Mouse (Mus musculus): ENCODE measurements around the gene Xrcc1. TPM values are rescaled to one million over a fixed set of nuclear protein-coding genes. Genes with fewer than 3 reads are reported as not detected.

Xrcc1 gene
- total RNA-seq, 2 experiments from 2014 or later = 37.8 to 39.7 TPM

DNA sequence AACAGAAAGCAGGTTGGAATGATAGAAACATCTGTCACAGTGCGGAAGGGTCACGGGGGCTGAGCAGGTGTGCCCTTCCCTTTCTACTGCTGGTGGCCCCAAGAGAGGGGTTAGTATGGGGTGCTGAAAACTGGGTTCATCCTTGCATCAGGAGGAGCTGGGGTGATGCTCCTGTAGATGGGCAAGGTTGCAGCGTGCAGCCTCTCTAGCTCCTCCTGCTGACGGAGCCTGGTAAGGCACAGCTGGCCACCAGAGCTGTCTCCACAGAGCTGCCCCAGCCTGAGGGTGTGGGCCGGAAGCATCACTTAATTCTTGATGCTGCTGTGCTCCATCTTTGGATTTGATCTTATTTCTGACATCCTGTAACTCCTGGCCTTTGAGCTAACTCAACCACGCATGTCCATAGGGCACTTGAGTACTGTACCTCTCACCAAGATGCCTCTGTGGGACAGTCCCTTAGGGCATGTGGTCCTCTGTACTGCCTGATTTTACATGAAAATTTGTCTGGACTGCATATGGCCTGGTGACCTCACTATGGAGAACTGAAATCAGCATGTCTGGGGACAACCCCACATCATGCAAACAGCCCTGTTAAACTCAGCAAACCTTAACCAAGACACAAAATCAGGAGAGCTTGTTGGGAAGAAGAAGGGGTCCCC is 18.6 kb downstream of the Xrcc1 start:
- peak; percentile 72 to 73 for DNase-seq (ENCODE audit: low spot score in 2 of 2)

DNA sequence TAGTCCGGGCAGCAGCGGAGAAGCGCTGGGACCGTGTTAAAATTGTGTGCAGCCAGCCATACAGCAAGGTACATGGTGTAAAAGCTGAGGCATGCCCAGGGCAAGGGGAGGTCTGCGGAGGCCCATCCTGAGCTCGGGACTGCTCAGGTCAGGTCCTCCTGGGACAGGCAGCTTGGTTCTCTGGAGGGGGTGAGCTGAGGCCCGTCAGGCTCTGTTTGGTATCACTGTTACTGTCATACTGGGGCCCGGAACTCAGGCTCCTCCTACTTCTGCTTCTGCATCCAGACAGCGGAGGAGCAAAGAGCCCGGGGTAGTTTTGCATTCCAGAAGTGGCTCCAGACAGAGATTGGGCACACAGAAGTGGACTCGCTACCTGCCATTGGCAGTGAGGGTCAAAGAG is 19.5 kb downstream of the Xrcc1 start:
- DNase-seq (ENCODE audit: low spot score in 2 of 2) = no peak

DNA sequence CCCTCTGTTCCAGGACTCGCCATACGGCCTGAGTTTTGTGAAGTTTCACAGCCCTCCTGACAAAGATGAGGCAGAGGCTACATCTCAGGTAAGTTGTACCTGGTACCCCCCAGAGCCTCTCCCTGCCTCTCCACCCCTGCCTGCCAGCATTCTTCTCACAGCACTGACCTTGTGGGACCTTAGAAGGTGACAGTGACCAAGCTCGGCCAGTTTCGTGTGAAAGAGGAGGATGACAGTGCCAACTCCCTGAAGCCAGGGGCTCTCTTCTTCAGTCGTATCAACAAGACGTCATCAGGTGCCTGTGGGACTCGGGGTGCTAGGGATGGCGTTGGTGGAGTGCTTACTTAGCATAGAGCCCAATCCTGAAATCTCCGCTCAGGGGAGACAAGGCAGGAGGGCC is 20.1 kb downstream of the Xrcc1 start:
- DNase-seq (ENCODE audit: low spot score in 2 of 2) = no peak

DNA sequence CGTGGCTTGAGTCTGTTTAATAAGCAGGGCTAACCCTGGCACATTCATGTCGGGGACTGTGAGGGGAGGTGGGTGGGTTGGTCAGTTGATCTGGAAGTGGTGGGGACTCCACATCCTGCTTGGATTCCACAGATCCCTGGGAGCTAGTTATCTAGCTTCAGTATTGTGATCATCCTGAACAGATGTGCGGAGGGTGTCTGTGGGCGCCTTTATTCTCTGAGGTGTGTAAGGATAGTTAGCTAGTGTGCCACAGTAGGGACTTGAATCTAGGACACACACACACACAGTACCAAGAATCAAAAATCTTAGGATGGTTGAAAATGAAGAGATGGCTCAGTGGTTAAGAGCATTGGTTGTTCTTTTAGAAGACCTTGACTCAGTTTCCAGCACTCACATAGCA is 22.4 kb downstream of the Xrcc1 start:
- DNase-seq (ENCODE audit: low spot score in 2 of 2) = no peak

DNA sequence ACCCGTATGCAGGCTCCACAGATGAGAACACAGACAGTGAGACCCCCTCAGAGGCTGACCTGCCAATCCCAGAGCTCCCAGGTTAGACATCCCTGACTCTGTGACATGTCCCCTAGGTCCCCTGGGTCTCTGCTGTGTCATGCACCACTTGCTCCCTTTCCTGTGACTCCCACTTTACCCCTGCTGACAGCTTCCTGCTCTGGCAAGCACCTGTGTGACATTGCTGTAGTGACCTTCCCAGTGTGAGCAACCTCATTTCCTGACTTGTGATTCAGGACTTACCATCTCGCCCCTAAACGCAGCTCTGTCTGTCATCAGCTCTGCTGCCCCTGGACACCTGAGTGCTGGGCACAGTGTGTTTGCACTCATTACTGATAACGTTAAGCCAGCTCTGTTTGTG is 25.0 kb downstream of the Xrcc1 start:
- DNase-seq (ENCODE audit: low spot score in 2 of 2) = no peak

DNA sequence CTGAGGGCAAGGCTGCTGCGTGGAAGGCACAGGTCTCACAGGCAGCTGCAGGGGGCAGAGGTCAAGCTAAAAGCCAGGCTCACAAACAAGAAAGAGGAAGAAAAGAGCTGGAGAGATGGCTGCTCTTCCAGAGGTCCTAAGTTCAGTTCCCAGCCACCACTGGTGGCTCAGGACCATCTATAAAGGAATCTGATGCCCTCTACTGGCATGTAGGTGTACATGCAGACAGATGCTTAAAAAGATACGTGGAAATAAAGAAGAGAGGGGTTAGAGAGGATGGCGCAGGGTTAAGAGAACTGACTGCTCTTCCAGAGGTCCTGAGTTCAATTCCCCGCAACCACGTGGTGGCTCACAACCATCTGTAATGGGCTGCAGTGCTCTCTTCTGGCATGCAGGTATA is 26.4 kb downstream of the Xrcc1 start:
- DNase-seq (ENCODE audit: low spot score in 2 of 2) = no peak

DNA sequence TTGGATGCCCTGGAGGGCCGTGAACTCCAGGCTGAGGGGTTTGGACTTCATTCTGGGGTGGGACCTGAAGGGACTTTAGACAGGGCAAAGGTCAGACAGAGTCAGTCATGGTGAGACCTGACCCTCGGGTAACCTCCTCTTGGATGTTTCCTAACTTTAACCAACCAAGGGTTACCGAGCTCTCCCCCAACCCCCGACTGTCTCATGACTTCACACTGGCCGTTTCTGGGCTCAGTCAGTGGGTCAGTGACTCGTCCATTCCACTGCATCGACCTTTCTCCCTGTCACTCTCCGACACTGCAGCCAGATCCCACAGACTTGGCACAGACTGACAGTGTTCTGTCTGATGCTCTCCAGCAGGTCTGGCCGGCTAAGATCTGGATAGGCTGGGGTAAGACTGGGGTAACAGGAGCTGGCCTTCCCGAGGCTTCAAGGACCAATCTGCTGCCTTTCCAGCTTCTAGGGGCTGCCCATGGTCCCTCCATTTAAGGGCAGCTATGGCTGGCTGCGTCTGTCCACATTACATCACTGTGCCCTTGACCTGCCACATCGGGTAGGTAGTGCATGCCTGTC is 28.2 kb downstream of the Xrcc1 start:
- DNase-seq (ENCODE audit: low spot score in 2 of 2) = no peak

DNA sequence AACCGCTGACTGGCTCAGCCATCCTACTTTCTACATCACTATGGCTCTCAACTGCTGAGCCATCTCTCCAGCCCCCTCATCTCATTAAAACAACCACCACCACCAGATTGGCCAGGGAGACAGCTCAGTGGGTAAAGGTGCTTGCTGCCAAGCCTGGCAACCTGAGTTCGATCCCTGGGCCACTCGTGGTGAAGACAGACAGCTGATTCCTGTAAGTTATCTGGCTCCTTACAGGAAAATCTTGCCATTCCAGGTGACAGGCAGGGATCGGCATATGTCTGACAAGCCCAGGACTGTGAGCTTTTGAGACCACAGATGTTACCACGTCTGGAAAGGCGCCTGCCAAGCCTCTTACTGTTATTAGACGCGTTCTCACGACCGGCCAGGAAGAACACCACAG is 31.7 kb downstream of the Xrcc1 start:
- no peak for DNase-seq (ENCODE audit: low spot score in 2 of 2)

DNA sequence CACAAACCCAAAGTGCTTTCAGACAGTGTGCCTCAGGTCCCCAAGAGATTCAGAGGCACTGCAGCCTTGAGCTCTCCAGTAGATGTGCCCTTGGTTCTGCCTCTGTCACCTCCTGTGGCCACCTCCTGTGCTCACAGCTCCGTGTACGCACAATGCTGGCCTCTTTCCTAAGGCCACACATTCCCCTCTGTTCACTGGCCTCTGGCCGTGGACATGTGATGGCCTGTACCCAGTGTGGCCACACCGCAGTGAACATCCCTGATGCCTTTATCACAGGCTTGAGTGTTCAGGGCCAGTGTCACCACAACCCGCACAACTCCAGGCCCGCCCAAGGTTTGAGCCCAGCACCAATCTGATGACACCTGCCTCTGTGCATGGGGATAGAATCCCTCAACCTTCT is 38.8 kb downstream of the Xrcc1 start:
- no peak for DNase-seq (ENCODE audit: low spot score in 2 of 2)

DNA sequence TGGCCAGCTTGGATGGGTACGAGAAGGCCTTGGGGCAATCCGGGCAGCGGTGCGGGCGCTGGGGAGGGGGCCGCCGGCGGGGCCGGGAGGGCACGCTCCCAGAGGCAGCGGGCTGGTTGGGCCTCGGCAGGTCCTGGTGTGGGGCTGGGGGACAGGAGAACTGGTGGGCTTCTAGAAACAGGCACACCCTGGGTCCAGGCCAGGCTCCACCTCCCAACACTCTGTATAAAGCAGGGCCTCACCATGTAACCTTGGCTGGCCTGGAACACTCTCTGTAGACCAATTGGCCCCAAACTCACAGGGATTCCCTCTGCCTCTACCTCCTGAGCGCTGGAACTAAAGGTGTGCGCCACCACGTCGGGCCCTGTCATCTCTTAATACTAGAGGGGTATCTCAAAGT is 39.9 kb downstream of the Xrcc1 start:
- no peak for DNase-seq (ENCODE audit: low spot score in 2 of 2)

DNA sequence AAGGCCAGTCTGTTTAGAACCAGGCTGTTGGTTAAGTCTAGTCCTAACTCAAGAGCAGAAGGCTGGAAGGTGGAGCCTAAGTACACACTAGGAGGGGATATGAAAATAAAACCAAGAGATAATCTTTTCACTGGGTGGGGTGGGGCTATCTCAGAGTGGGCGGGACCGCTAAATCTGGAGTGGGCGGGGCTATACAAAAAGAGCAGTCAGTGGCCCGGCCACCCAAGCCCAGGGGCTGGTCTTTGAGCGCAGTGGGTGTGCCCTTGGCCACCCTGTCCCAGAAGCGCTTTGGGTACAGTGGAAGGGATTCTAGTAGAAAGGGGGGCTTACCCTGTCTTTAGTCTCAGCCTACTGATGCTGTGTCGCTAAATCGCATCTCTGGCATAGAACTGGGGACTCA is 40.7 kb downstream of the Xrcc1 start:
- DNase-seq (ENCODE audit: low spot score in 2 of 2) = no peak

DNA sequence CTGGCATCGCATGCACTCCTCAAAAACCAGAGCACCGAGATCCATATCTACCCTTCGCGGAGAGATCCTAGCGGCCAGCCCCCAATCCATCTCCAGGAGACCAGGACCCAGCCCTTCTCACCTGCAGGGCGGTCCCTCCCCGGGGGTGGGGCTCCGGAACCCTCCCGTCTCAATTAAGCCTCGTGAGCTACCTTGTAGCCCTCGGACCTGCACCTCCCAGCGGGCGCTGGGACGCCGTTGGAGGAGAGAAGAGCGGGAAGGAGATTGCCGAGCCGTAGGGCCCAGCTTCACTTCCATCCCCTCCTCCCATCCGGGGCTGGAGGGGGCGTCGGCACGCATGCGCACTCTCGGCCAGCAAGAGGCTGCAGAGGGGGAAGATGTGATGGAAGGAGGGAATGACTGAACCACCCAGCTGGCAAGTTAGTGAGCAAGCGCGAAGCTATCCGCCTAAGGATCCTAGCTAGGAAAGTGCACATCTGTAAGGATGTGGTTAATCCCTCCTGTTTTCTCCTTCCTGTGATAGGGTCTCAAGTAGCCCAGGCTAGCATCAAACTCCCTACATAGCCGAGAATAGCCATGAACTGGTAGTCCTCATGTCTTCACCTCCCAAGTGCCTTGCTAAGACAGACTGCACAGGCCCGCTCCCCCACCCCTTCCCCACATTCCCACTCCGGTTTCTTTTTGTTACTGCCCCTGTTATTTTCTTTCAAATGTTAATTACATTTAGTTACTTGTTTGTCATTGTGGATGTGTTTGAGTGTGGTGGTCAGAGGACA is 41.4 kb downstream of the Xrcc1 start, which contains the start of the genes Ethe1 and Zfp575:
Gene Ethe1, plus strand, starts transcription at position 214 of the 776 bp plus-strand sequence.
Gene Zfp575, minus strand, starts transcription at position 312 of the 776 bp plus-strand sequence.
- DNase-seq (ENCODE audit: low spot score in 2 of 2) = peak; percentile 81 to 88

DNA sequence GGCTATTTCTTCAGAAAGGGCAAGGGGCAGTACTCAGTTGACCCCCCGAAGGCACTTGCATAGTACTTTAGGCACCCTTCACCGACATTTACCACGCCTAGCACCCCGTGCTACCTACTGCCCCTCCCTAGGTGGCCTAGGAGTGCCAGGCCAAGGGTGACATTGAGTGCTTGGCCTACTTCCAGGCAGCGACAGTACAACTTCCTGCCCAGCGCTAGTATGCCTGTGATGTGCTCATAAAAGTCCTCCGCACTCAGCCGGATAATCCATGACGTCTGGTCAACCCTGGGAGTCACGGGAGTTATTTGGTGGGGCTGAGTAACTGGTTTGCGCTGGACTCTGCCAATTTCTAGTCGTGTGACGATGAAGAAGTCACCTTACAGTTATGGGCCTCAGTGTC is 42.2 kb downstream of the Xrcc1 start:
- no peak for DNase-seq (ENCODE audit: low spot score in 2 of 2)

DNA sequence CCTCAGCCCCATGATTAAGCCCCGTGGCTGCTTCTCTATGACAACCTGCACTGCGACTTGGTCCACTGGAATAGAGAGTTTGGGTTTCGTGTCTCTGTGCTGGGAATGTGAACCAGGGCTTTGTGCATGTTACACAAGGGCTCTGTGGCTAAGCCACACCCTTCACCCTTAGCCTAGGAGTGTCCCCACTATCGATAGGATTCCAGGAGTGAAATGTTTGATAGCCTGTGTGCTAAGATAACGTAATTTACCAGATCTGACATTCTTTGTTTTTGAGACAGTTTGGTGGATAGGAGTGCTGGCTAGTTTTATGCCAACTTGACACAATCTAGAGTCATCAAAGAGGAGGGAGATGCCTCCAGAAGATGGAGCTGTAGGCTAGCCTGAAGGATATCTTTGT is 45.6 kb downstream of the Xrcc1 start:
- DNase-seq (ENCODE audit: low spot score in 2 of 2) = no peak

DNA sequence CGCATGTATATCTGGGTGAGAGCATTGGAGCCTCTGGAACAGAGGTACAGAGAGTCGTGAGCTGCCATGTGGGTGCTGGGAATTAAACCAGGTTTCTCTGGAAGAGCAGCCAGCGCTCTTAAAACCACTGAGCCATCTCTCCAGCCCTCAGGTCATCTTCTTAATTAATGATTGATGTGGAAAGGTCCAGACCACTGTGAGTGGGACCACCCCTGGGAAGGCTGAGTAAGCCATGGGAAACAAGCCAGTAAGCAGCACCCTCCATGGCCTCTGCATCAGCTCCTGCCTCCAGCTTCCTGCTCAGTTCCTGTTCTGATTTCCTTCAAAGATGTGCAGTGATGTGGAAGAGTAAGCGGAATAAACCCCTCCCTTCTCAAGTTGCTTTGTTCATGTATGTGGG is 46.1 kb downstream of the Xrcc1 start:
- no peak for DNase-seq (ENCODE audit: low spot score in 2 of 2)

DNA sequence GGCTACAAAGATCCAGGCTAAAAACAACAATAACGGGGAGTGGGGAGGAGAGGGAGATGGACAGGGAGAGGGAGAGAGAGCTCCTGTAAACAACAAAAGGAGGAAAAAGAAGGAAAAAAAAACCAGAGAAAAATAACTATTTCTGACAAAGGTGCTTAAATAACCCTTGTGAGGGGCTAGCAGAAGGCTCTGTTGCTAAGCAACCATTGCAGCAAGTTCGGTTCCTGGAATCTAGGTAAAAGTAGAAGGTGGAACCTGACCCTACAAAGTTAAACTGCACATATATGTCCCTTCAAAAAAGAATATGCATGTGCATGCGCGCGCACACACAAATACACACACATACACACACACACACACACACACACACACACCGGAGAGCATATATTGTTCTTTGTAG is 46.7 kb downstream of the Xrcc1 start:
- DNase-seq (ENCODE audit: low spot score in 2 of 2) = no peak

DNA sequence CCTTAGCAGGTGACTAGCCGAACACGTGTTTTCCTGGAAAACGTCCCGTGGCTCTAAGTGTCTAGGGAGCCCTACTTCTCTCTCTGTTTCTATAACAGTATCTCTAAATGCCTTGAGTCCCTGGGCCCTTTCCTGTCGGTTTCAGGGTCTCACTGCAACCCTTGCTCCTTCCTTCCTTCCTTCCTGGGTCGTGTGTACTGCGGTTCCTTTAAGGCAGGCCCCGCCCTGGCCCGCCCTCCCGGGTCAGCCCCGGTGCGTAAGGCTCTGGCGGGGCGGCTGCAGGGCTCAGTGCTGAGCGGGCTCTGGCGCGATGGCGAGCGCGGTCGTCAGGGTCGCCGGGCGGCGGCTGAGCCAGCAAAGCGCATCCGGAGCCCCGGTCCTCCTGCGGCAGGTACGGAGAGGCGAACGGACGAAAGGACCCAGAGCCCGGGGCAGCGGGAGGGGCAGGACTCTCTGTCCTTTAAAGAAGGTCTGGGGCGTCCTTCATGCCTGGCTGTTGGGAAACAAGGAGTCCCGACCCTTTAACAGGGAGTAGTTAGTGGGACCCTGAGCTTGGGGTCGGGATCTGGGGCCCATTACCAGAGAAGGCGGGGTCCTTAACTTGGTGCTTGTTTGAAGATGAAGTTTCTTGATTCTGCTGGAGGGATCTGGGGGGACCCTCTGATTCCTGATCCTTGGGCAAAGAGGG is 47.7 kb downstream of the Xrcc1 start:
- peak; percentile 38 to 69 for DNase-seq (ENCODE audit: low spot score in 2 of 2)

DNA sequence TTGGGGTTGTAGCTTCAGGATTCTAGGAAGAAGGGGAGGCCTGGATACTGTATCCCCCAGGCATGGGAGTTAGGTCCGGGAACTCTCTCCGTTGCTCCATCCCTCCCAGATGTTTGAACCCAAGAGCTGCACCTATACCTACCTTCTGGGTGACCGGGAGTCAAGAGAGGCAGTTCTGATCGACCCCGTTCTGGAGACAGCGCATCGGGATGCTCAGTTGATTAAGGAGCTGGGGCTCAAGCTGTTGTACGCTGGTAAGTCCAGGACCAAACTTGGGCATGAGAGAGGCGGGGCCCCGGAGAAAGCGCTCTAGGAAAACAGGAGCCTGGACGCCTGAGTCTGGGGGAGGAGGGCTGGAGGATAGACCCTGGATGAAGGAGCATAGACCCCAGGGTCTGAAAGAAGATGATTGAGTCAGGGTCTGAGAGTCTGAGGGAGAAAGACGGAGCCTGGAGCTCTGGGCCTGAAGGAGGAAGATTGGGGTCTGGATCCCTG is 48.3 kb downstream of the Xrcc1 start:
- no peak for DNase-seq (ENCODE audit: low spot score in 2 of 2)

DNA sequence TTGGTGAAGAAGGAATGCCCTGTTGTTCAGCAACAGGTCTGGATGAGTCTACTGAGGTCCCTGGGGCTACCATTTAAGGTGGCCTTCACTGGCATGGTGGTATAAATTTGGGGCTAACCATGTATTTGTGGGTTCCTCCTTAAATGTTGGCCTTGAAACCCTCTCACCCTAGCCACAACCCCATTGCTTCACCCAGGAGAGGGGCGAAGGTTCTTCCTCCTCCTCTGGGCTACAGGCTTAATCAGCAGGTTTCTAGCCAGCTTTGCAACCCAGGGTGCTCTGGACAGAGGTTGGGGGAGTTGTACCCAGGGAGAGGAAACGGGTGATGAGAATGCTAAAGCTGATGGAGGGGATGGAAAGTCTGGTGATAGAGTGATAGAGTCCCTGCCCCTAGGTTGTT is 49.4 kb downstream of the Xrcc1 start:
- DNase-seq (ENCODE audit: low spot score in 2 of 2) = no peak

DNA sequence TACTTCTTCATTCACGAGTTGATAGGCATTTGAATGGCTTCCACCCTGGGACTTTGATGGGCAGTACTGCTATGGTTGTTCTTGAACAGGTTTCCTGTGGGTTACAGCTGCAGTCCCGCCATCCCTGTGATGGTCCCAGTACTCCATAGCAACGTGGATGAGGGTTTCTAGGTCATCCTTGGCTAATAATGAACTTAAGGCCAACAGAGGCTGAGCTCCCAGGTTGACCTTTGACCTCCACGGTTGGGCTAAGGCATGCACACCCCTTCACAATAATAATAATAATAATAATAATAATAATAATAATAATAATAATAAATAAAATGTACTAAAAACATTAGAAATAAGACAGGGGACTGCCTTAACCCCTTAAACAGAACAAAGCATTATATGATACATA is 52.0 kb downstream of the Xrcc1 start:
- DNase-seq (ENCODE audit: low spot score in 2 of 2) = no peak

DNA sequence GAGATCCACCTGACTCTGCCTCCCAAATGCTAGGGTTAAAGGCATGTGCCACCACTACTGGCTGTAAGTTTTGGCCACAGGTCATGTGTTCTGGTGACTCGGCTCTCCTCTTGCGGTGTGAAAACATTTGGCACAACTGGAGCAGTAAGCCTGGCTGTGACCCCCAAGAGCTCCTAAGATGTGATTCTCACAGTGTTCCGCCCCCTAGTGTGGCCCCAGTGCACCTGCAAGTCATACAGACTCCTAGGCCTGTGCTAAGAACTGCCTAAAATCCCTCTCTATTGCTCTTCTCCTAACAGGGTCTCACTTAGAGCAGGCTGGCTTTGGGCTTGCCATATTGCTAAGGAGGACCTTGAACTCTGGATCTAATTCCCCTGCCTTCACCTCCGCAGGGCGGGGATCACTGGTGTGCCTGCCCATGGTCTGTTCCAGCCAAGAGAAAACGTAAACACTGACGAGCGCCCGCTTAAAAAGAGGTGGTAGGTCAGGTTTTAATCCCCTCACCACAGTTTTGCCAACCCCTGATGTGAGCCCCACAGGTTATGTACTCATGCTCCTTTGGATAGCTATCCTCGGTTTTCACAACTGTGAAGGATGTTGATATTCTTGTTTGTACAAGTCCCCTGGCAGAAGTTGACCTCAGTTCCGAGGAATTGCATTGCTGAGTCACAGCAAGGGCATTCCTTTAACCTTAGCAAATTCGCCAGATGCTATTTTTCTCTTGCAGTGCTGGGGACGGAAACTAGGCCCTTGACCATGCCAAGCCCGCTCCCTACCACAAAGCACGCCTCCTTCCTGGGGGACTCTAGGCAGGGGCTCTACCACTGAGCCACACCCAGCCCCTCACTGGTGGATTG is 53.4 kb downstream of the Xrcc1 start:
- DNase-seq (ENCODE audit: low spot score in 2 of 2) = no peak
